Mouse (Mus musculus): ENCODE results near the gene Dcst2.

DNA sequence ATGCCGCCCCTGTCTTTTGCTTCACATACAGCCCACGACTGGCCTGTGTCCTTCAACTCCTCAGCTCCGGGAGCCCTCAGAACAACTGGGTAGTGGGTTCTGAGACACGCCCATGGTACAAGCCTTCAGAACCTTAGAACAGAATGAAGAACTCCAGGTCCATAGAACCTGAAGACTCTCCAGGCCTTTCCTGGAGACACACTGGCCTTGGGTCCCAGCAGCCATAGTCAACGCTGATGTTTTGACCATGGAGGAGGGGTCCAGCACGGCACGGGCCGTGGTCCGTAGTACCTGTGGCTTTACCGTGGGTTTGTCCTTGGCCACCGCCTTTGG lies 3.3 kb downstream of the Dcst2 start, which contains the start of gene Dcst1:
- TF ChIP-seq CTCF (IDR thresholded peaks at IDR 0.05; ENCODE audit: extremely low read depth, insufficient read depth, insufficient read length, insufficient replicate concordance) (no peak), POLR2A (IDR thresholded peaks at IDR 0.05; ENCODE audit: low read depth, low read length) (no peak)
